Mouse (Mus musculus) retina, embryonic 14.5 days (tissue): ENCODE measurements around the gene Myo19.
"Not testable (repeated sequence)": the region's sequence is repeated elsewhere in the genome, so short reads cannot be mapped to it uniquely, and the experiment has no call there.

Source experiments
- DNase-seq: peaks from one replicate; pipeline ENCODE4 v3.0.0-alpha.2; 2015; ENCODE audit warnings: low spot score

The Myo19 gene

GRCm38 (mm10) chr11:84879772-84880464 lies at the start of gene Myo19, which contains the start of gene Pigw:
Myo19 (plus strand) TSS chr11:84880148.
Pigw (minus strand) TSS chr11:84880285.
- DNase-seq, result peak; percentile 84

- DNase-seq, result no peak
Measured at GRCm38 (mm10) chr11:84839330-84839729, 40.6 kb upstream of the Myo19 start.

- DNase-seq, result no peak
Measured at GRCm38 (mm10) chr11:84846741-84847474, 33.0 kb upstream of the Myo19 start.

GRCm38 (mm10) chr11:84847475-84848090 lies 32.4 kb upstream of the Myo19 start:
- no peak for DNase-seq

GRCm38 (mm10) chr11:84855285-84855684 lies 24.7 kb upstream of the Myo19 start:
- no peak for DNase-seq

- DNase-seq, result no peak
Measured at GRCm38 (mm10) chr11:84865268-84865667, 14.7 kb upstream of the Myo19 start.

GRCm38 (mm10) chr11:84867586-84867985 lies 12.4 kb upstream of the Myo19 start:
- no peak for DNase-seq

GRCm38 (mm10) chr11:84868786-84869259 lies 11.1 kb upstream of the Myo19 start:
- DNase-seq, result no peak

GRCm38 (mm10) chr11:84869537-84870232 lies 10.3 kb upstream of the Myo19 start:
- DNase-seq, result peak; percentile 96

GRCm38 (mm10) chr11:84870337-84871043 lies 9.5 kb upstream of the Myo19 start, which contains the start of gene Ggnbp2:
Ggnbp2 (minus strand) TSS chr11:84870817.
- peak; percentile 91 for DNase-seq

GRCm38 (mm10) chr11:84871046-84871445 lies 8.9 kb upstream of the Myo19 start:
- DNase-seq, result peak; percentile 70

GRCm38 (mm10) chr11:84871548-84872069 lies 8.3 kb upstream of the Myo19 start:
- DNase-seq, result no peak

- DNase-seq, result no peak
Measured at GRCm38 (mm10) chr11:84873042-84873833, 6.7 kb upstream of the Myo19 start.

GRCm38 (mm10) chr11:84876020-84876419 lies 3.9 kb upstream of the Myo19 start:
- DNase-seq, result not testable (repeated sequence)

GRCm38 (mm10) chr11:84879007-84879771 lies 759 bp upstream of the Myo19 start:
- DNase-seq, result peak; percentile 3

GRCm38 (mm10) chr11:84880465-84880961 lies 565 bp downstream of the Myo19 start:
- DNase-seq, result peak; percentile 60

- DNase-seq, result no peak
Measured at GRCm38 (mm10) chr11:84880971-84881370, 1.0 kb downstream of the Myo19 start.

- no peak for DNase-seq
Measured at GRCm38 (mm10) chr11:84882346-84882745, 2.4 kb downstream of the Myo19 start.

- no peak for DNase-seq
Measured at GRCm38 (mm10) chr11:84885238-84885637, 5.3 kb downstream of the Myo19 start.
